Mouse (Mus musculus) CD4-positive, CD25-positive, alpha-beta regulatory T cell, adult 9 weeks (primary cell): ENCODE data around the gene Hmx3. TPM values are rescaled to one million over a fixed set of nuclear protein-coding genes. Genes with fewer than 3 reads are reported as not detected.

Experiments used
- polyA plus RNA-seq: library from polyadenylated mRNA; unstranded; fragments of 100-300 nt; shearing (Covaris generic); gene quantifications from one replicate; pipeline ENCODE4 v1.2.1, GENCODE M21; 2017

Hmx3 gene
- polyA plus RNA-seq, result not detected

DNA sequence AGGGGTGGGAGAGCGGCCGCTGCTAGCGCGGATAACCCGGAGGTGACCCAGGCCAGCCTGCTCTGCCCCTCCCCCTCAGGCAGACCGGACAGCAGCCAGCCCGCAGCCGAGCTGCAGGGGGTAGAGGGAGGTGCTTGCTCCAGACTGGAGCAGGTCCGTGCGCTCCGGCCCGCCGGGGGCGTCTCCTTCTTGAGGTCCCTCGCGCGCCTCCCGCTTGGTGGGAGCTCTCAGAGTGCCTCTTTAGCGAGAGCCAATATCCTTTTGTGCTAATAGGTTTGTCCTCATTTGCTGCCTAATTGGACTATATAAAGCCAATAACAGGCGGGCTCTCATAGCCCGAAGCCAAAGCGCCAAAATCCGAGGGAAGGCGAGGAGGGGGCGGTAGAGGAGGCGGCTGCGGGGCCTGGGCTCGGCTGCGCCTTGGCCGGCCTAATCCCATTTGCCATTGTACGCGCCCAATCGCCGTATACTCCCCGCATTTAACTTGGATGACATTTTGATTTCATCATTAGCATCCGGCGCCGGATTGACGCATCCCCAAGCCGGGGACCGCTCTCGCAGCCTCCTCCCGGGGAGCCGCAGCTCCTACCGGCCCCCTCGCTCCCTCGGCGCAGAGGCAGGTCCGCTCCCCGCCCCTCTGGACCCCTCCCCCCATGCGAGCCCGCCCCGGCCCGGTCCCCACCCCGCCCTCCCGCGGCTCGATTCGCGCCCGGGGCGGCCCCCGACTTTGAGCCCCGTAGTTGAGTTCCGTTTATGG, at the start of gene Hmx3:
Gene Hmx3 (plus strand): TSS at position 753 of the 757 bp plus-strand sequence.

DNA sequence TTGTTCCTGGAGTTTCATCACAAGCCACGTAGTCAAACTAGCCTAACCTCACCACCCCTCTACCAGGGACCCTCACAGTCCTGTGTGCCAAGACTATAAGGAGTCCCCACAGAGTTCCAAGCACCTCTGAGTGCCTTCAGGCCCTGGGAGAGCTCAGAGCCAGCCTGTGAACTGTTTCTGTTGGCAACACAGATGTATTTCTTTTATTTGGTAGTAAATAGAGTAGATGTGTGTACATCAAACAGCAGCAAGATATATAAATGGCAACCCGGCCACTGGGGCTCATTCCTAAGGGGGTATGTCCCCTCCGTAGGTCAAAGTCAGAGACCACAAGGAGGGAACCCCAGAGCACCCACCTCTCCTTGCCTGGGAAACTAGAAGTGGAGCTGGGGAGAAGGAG, 5.8 kb downstream of the Hmx3 start, which contains the start of gene Hmx2:
Gene Hmx2 (plus strand): TSS at position 301 of the 400 bp plus-strand sequence.

DNA sequence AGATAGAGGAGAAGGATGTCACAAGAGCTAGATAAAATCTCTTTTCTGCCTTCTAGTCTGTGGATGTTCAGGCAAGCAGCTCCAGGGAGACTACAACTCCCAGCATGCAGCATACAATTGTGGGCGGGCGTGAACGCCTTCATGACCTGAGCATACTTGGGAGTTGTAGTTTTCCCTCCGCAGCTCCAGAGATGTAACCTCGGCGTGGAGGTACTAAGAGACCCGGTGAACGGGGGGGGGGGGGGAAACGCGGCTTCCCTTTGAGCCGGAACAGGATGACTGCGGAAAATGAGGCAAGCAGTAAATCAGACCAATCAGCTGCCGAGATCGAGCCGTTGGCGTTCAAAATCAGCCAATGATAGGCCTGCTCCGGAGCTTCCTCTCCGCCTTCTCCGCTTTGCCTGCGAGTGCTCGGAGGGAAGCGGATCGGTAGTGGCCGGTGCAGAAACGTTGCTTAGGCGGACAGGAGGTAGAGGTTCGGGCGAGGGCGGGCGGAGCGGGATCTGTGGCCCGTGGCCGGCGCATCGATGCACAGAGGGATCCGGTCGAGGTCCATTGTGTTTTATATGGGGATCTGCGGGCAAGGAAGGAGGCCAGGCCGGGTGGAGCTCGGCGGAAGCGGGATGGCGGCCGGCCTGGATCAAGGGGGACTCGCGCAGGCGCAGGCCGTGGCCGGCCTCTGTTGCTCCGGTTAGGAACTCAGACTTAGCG, 17.5 kb downstream of the Hmx3 start, which contains the start of gene Bub3:
Gene Bub3 (plus strand): TSS at position 237 of the 711 bp plus-strand sequence.

Other genes with a start within 250 kb of the Hmx3 start
- not detected for gene Cuzd1, start 220.6 kb upstream of the Hmx3 start, polyA plus RNA-seq
- gene Fam24b, start 213.4 kb upstream of the Hmx3 start, polyA plus RNA-seq, result not detected
- gene Fam24a, start 209.0 kb upstream of the Hmx3 start, polyA plus RNA-seq, result not detected
- 28.1 TPM for gene 2310057M21Rik, start 180.1 kb upstream of the Hmx3 start, polyA plus RNA-seq
- 43.8 TPM for gene Pstk, start 171.7 kb upstream of the Hmx3 start, polyA plus RNA-seq
- gene Ikzf5, start 132.3 kb upstream of the Hmx3 start, polyA plus RNA-seq, result 31.3 TPM
- 62.7 TPM for gene Acadsb, start 132.3 kb upstream of the Hmx3 start, polyA plus RNA-seq
- not detected for gene Hmx2, start 5.9 kb downstream of the Hmx3 start, polyA plus RNA-seq
- gene Bub3, start 17.4 kb downstream of the Hmx3 start, polyA plus RNA-seq, result 202 TPM